Mouse (Mus musculus) brain, embryonic 14.5 days (tissue): ENCODE measurements at regions not wholly inside any gene's neighbourhood (a gene's known extent, or its start where the extent isn't known, plus 50 kb on each side); places are given as distances from the start of the nearest gene placed in this dataset.

Experiments
- CTCF ChIP-seq: fragments of 200-500 bp; IDR thresholded peaks from 2 replicates; pipeline ENCODE4 v1.5.1; 2012; ENCODE audit warnings: inconsistent platforms, mild to moderate bottlenecking, moderate library complexity, borderline replicate concordance; ENCODE audit not compliant: insufficient read depth, insufficient read length; ENCODE audit errors: extremely low read depth
- POLR2A ChIP-seq: fragments of 200-500 bp; IDR thresholded peaks from 2 replicates; pipeline ENCODE4 v1.6.1; 2012; ENCODE audit warnings: mild to moderate bottlenecking, inconsistent platforms, borderline replicate concordance; ENCODE audit not compliant: poor library complexity, insufficient read depth, insufficient read length, severe bottlenecking; ENCODE audit errors: extremely low read depth

- TF ChIP-seq POLR2A: no peak
- TF ChIP-seq CTCF: no peak
These were observed 143.6 kb downstream of the Cd55b start for GRCm38 (mm10) chr1:130279180-130279579.
